Mouse (Mus musculus) ES-Bruce4 (cell line): Measurements from ENCODE around the gene Col1a1. TPM values are rescaled to one million over a fixed set of nuclear protein-coding genes. Genes with fewer than 3 reads are reported as not detected.
A peak's percentile ranks its signal among the peaks of the same experiment; 100 is the strongest.

ENCODE experiments used
- H3K27ac ChIP-seq: 2 replicates; pipeline ENCODE4 v1.5.1; 2012; ENCODE audit warnings: low read length, inconsistent platforms; ENCODE audit not compliant: insufficient read depth
- H3K27me3 ChIP-seq: 2 replicates; pipeline ENCODE4 v1.6.1; 2012; ENCODE audit warnings: mild to moderate bottlenecking, low read length, inconsistent platforms; ENCODE audit not compliant: control insufficient read depth, poor library complexity, insufficient read depth, severe bottlenecking
- H3K36me3 ChIP-seq: 2 replicates; pipeline ENCODE4 v1.6.1; 2012; ENCODE audit warnings: inconsistent platforms, mild to moderate bottlenecking, low read length, moderate library complexity; ENCODE audit not compliant: control insufficient read depth, poor library complexity, insufficient read depth, severe bottlenecking
- H3K4me1 ChIP-seq: one replicate; pipeline ENCODE4 v1.8.1; 2011; ENCODE audit warnings: low read length; ENCODE audit not compliant: control insufficient read depth, insufficient read depth
- H3K4me3 ChIP-seq: 2 replicates; pipeline ENCODE4 v1.5.1; 2011; ENCODE audit warnings: low read depth, mild to moderate bottlenecking, low read length
- H3K9ac ChIP-seq: 2 replicates; pipeline ENCODE4 v1.6.1; 2012; ENCODE audit warnings: low read depth, mild to moderate bottlenecking, inconsistent platforms; ENCODE audit not compliant: poor library complexity, severe bottlenecking
- H3K9me3 ChIP-seq: replicated peaks from 2 replicates; pipeline ENCODE4 v1.6.1; 2012; ENCODE audit warnings: mild to moderate bottlenecking, low read length, inconsistent platforms; ENCODE audit not compliant: control insufficient read depth, poor library complexity, insufficient read depth, severe bottlenecking
- CTCF ChIP-seq: IDR thresholded peaks from one replicate; pipeline ENCODE4 v1.8.1; 2011; ENCODE audit warnings: low read depth, low read length
- EP300 ChIP-seq: IDR thresholded peaks from 2 replicates; pipeline ENCODE4 v1.6.1; 2011; ENCODE audit warnings: low read depth, low read length; ENCODE audit not compliant: insufficient read depth
- POLR2A ChIP-seq: IDR thresholded peaks from one replicate; pipeline ENCODE4 v1.8.1; 2011; ENCODE audit warnings: low read length; ENCODE audit not compliant: insufficient read depth
- polyA plus RNA-seq: library from polyadenylated mRNA; stranded (reverse); fragments of >200 nt; gene quantifications from 2 replicates; pipeline ENCODE4 v1.2.4, GENCODE M21; 2011; ENCODE audit warnings: low read depth; ENCODE audit not compliant: missing spikeins, insufficient read depth, insufficient read length

Gene Col1a1
- polyA plus RNA-seq, 1 experiment: 17.1 TPM

DNA sequence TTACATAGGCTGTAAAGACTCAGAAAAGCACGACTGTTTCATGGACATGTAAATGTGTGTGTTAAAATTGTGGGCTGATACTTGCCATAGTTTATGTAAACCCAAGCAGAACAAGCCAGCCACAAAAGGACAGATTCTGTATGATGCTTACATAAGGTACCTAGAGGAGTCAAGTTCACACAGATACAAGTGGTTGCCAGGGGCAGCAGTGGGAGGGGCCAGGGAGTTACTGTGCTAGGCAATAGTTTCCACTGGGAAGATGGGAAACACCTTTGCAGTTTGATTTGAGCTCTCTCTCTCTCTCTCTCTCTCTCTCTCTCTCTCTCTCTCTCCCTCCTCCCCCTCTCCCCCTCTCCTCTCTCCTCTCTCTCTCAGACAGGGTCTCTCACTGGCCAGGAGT lies 49.1 kb downstream of the Col1a1 start:
- Histone ChIP-seq H3K36me3 (no peaks in the 10 kb centered on the region), H3K9me3 (no peaks in the 10 kb centered on the region), H3K4me1 (peaks cover 8% of the 10 kb centered on the region), H3K4me3 (no peak overlapping the region), H3K9ac (no peak overlapping the region), H3K27ac (no peak overlapping the region), H3K27me3 (no peaks in the 10 kb centered on the region)
- TF ChIP-seq POLR2A (no peak), EP300 (no peak), CTCF (no peak)

DNA sequence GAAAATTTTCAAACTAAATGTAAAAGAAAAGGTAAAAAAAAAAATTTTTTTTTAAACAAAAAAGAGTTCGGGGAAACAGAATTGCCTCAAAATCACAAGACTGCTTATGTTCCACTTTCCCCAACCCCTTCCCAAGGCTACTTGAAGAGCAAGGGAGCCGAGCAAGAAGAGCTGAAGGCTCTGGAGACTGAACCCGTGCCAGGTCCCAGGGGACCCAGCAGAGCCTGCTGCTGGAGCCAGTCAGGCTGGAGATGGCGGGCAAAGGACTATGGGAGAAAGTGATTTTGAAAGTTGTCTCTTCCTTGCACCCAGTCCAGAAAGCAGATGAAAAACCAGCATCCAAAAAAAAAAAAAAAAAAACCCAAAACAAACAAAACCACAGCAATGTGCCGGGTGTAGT lies 49.8 kb downstream of the Col1a1 start:
- Histone ChIP-seq H3K9ac (no peak overlapping the region), H3K4me1 (peaks cover 8% of the 10 kb centered on the region), H3K27me3 (no peaks in the 10 kb centered on the region), H3K4me3 (no peak overlapping the region), H3K9me3 (no peaks in the 10 kb centered on the region), H3K36me3 (no peaks in the 10 kb centered on the region), H3K27ac (no peak overlapping the region)
- TF ChIP-seq EP300 (no peak), CTCF (no peak), POLR2A (no peak)

- no peaks in the 10 kb centered on the region for H3K27me3 ChIP-seq
- peaks cover 8% of the 10 kb centered on the region for H3K4me1 ChIP-seq
- no peaks in the 10 kb centered on the region for H3K9me3 ChIP-seq
- no peak overlapping the region for H3K4me3 ChIP-seq
- TF ChIP-seq EP300 (no peak), CTCF (no peak), POLR2A (no peak)
- H3K9ac ChIP-seq: no peak overlapping the region; the same call in 1 of the 2 replicates
- H3K36me3 ChIP-seq: no peaks in the 10 kb centered on the region
- H3K27ac ChIP-seq: peak overlapping the region; percentile 60
Measured at GRCm38 (mm10) chr11:94986435-94986834, 50.4 kb downstream of the Col1a1 start.

DNA sequence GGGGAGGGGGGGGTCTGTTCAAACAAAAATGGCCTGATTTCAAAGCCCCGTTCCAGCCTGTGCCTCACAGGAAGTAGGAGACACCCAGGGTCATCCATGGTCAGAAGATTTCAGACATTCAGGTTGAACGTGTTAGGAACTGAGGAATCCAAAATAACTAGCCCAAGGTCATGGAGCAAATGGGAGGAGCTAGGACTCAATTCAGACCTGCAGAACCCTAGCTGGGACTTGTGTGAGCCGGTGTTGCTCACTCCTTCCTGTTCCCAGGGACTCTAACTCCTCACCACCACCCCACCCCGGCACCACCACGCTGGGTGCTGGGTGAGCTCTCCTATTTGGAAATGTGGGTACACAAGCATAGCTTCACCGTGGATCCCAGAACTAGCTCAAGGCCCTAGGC lies 51.3 kb downstream of the Col1a1 start:
- TF ChIP-seq POLR2A (no peak), EP300 (0 out of 2 replicates have a peak, but pooled peaks have one; percentile 18)
- Histone ChIP-seq H3K9ac (no peak overlapping the region), H3K27ac (peak overlapping the region; percentile 80), H3K36me3 (no peaks in the 10 kb centered on the region), H3K4me1 (peaks cover 8% of the 10 kb centered on the region), H3K9me3 (no peaks in the 10 kb centered on the region), H3K27me3 (peaks cover 3% of the 10 kb centered on the region; the same call in 1 of the 2 replicates), H3K4me3 (no peak overlapping the region)

- Histone ChIP-seq H3K27me3 (peaks cover 3% of the 10 kb centered on the region; the same call in 1 of the 2 replicates), H3K9ac (peak overlapping the region; percentile 91; the same call in 1 of the 2 replicates), H3K4me1 (peaks cover 8% of the 10 kb centered on the region), H3K9me3 (no peaks in the 10 kb centered on the region), H3K4me3 (no peak overlapping the region), H3K36me3 (no peaks in the 10 kb centered on the region), H3K27ac (peak overlapping the region; percentile 80; the same call in 1 of the 2 replicates)
- TF ChIP-seq EP300 (no peak), POLR2A (no peak), CTCF (no peak)
Measured at GRCm38 (mm10) chr11:94987851-94988250, 51.8 kb downstream of the Col1a1 start.

DNA sequence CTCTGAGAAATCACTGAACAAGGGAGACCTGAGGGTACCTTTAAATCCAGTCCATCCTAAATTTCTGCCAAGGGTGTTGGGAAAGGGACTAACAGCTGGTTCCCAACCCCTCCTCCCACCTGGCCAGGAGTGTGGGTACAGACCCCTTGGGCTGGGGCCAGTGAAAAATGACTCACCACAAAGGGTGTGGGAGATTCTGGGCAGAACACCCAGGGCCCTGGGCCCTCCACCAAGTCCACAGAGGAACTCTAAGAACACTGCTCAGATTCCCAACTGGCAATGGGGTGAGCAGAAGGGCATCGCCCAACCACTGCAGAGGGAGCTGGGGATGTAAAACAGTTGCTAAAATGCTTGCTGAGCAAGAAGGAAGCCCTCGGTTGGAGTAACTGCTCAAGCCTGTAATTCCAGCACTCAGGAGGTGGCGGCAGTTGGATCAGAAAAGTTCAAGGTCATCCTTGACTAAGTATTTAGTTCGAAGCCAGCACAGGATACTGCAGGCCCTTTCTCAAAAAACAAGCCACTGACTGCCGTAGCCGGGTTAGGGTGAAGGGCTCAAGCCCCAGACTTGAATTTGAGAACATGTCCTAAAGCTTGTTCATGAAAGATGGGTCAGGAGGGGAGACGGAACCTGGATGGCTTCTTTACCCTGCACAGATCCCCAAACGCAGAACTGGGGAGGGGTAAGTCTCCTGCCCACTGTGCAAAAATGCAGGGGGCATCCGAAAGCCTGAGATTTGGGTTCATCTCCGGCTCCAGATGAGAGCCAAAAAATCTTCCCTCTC lies 52.9 kb downstream of the Col1a1 start:
- Histone ChIP-seq H3K9me3 (no peaks in the 10 kb centered on the region), H3K4me1 (peaks cover 8% of the 10 kb centered on the region)
- TF ChIP-seq CTCF (no peak), EP300 (no peak), POLR2A (no peak)

More for the DNA sequence above, 52.9 kb downstream of the Col1a1 start:
- H3K9ac ChIP-seq: peak overlapping the region; percentile 91
- H3K36me3 ChIP-seq: no peaks in the 10 kb centered on the region
- H3K27me3 ChIP-seq: peaks cover 3% of the 10 kb centered on the region; the same call in 1 of the 2 replicates
- H3K4me3 ChIP-seq: peak overlapping the region; percentile 98
- H3K27ac ChIP-seq: peak overlapping the region; percentile 80
